Mouse (Mus musculus): ENCODE results near the gene Pip5k1c. TPM values are rescaled to one million over a fixed set of nuclear protein-coding genes. Genes with fewer than 3 reads are reported as not detected.

The Pip5k1c gene
- total and polyA plus RNA-seq, 2 experiments from 2014 or later: 108 to 223 TPM

DNA sequence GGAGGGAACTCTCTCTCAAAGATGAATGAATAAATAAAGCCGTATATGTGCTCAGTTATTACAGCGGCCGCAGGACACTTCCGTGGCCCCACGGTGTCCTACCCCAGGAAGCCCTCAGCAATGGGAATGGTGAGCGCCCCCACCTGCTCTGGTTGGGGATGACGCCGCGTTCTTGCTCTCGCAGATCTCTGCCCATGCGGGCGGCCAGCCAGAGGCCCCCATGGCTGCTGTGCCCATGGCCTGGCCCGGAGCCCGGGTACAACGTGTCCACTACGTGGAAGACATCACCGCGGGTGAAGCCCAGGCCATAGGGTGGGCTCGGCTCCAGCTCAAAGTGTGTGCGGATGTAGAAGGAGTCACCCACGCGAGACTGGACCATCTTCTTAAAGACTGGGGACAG, 15.1 kb upstream of the Pip5k1c start:
- Histone ChIP-seq H3K27ac (no peak overlapping the region), H3K4me1 (ENCODE audit: insufficient read depth, low read length) (no peaks in the 10 kb centered on the region), H3K27me3 (ENCODE audit: insufficient read depth, low read length) (no peaks in the 10 kb centered on the region), H3K9me3 (ENCODE audit: low read length) (no peaks in the 10 kb centered on the region), H3K4me3 (ENCODE audit: low read length) (no peak overlapping the region), H3K9ac (replicated peaks; ENCODE audit: low read length) (no peak overlapping the region), H3K4me2 (ENCODE audit: low read depth, low read length) (no peak overlapping the region), H3K36me3 (ENCODE audit: insufficient read depth, low read length) (peaks cover 12% of the 10 kb centered on the region)
- no peak for TF ChIP-seq CTCF (IDR thresholded peaks at IDR 0.05; ENCODE audit: low read depth)
- no peak for ATAC-seq
- DNase-seq (ENCODE audit: low spot score): no peak
- 66% methylated on average over 22 of the region's 22 CpGs for WGBS

GRCm38 (mm10) chr10:81279496-81279895, 13.3 kb upstream of the Pip5k1c start:
- 47% methylated on average over 10 of the region's 10 CpGs for WGBS
- no peak overlapping the region for H3K4me3 ChIP-seq (ENCODE audit: low read length)
- H3K36me3 ChIP-seq (ENCODE audit: insufficient read depth, low read length): no peaks in the 10 kb centered on the region
- TF ChIP-seq CTCF (IDR thresholded peaks at IDR 0.05; ENCODE audit: low read depth): no peak
- H3K27me3 ChIP-seq (ENCODE audit: insufficient read depth, low read length): no peaks in the 10 kb centered on the region
- no peaks in the 10 kb centered on the region for H3K4me1 ChIP-seq (ENCODE audit: insufficient read depth, low read length)
- no peak overlapping the region for H3K4me2 ChIP-seq (ENCODE audit: low read depth, low read length)
- no peaks in the 10 kb centered on the region for H3K9me3 ChIP-seq (ENCODE audit: low read length)
- no peak overlapping the region for H3K27ac ChIP-seq
- DNase-seq (ENCODE audit: low spot score): no peak
- H3K9ac ChIP-seq (replicated peaks; ENCODE audit: low read length): no peak overlapping the region
- no peak for ATAC-seq

DNA sequence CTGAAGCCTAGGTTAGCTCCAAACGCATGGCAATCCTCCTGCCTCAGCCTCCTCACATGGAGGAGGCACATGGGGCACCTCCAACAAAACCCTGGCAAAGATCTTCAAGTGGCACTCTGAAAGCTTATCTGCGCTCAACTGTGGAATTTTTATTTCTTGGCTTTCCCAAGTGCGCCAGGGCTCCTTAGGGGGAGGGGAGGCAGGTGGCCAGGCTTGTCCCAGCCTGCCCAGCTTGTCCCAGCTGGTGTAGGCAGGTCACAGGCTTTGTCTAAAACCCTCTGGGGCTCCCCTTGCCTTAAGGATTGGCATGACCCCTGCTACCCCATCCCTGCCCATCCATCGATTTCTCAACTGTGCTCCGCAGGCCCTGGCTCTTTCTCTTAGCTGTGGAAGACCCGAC, 8.6 kb upstream of the Pip5k1c start:
- WGBS: 48% methylated on average over 6 of the region's 6 CpGs
- DNase-seq (ENCODE audit: low spot score) (no peak), ATAC-seq (no peak)
- no peak overlapping the region for H3K4me2 ChIP-seq (ENCODE audit: low read depth, low read length)
- H3K9ac ChIP-seq (replicated peaks; ENCODE audit: low read length): no peak overlapping the region
- H3K9me3 ChIP-seq (ENCODE audit: low read length): no peaks in the 10 kb centered on the region
- H3K27me3 ChIP-seq (ENCODE audit: insufficient read depth, low read length): peaks cover 6% of the 10 kb centered on the region; the same call in 1 of the 2 replicates
- no peaks in the 10 kb centered on the region for H3K36me3 ChIP-seq (ENCODE audit: insufficient read depth, low read length)
- 0 out of 2 replicates have a peak, but pooled peaks cover 2% of the 10 kb centered on the region for H3K4me1 ChIP-seq (ENCODE audit: insufficient read depth, low read length)
- no peak for TF ChIP-seq CTCF (IDR thresholded peaks at IDR 0.05; ENCODE audit: low read depth)
- no peak overlapping the region for H3K4me3 ChIP-seq (ENCODE audit: low read length)
- H3K27ac ChIP-seq: no peak overlapping the region

DNA sequence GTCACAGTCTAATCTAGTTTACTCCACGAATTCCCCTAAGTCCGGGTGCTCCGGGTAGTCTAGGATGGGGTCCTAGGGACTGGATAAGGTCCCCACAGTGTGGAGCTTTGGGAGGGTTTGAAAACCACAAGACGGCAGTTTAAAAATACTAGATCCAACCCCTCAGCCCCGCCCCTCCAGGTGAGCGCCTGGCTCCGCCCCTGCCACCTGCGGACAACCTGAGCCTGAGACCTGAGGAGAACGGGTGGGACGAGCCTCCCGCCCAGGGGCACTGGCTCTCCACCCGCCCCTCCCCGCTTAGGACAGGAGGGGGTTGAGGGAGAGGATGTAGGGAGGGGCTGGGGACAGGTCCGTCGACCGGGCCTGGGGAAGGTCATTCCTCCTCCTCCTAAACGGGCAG, 8.0 kb upstream of the Pip5k1c start:
- Histone ChIP-seq H3K4me2 (ENCODE audit: low read depth, low read length) (peak overlapping the region; percentile 71; the same call in 1 of the 2 replicates), H3K4me1 (ENCODE audit: insufficient read depth, low read length) (0 out of 2 replicates have a peak, but pooled peaks cover 2% of the 10 kb centered on the region), H3K9ac (replicated peaks; ENCODE audit: low read length) (no peak overlapping the region), H3K9me3 (ENCODE audit: low read length) (no peaks in the 10 kb centered on the region), H3K4me3 (ENCODE audit: low read length) (peak overlapping the region; percentile 46; the same call in 1 of the 2 replicates), H3K36me3 (ENCODE audit: insufficient read depth, low read length) (no peaks in the 10 kb centered on the region), H3K27me3 (ENCODE audit: insufficient read depth, low read length) (peaks cover 6% of the 10 kb centered on the region; the same call in 1 of the 2 replicates), H3K27ac (no peak overlapping the region)
- 13% methylated on average over 17 of the region's 17 CpGs for WGBS
- ATAC-seq (no peak), DNase-seq (ENCODE audit: low spot score) (no peak)
- no peak for TF ChIP-seq CTCF (IDR thresholded peaks at IDR 0.05; ENCODE audit: low read depth)

DNA sequence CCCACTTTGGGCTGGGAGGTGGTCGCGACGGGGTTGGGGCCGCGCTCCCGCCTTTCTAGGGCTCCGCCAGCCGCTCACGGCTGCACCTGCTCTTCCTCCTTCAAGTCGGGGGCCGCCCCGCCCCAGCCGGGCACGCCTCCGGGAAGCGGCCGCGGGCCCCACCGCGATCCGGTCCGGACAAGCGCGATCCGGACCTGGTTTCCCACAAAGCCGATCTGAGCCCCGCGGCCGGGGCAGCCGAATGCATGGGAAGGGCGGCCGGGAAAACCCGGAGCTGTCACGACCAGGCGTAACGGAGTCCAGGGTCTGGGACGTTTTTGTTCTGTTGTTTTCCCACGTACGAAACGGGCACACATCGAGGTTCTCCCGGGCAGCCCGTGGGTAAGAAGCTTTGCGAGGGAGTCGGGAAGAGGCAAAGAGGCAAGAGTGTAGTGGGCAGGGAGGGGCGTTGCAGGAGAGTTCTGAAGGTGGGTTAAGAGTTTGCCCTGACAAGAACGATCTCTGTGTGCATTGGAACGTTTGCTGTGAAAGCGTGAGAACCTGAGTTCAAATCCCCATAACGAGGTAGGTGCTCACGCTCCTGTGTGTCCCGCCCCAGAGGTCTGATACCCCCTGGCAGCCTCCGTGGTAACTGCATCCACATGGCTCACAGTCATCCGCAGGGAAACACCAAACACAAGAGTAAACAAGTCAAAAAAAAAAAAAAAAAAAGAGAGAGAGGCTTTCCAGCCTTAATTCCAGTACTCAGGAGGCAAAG, 6.9 kb upstream of the Pip5k1c start:
- DNase-seq (ENCODE audit: low spot score) (peak; percentile 93), ATAC-seq (peak; percentile 79)
- peaks cover 6% of the 10 kb centered on the region; the same call in 1 of the 2 replicates for H3K27me3 ChIP-seq (ENCODE audit: insufficient read depth, low read length)
- H3K4me1 ChIP-seq (ENCODE audit: insufficient read depth, low read length): 0 out of 2 replicates have a peak, but pooled peaks cover 2% of the 10 kb centered on the region
- H3K9ac ChIP-seq (replicated peaks; ENCODE audit: low read length): peak overlapping the region; percentile 50
- no peak; the same call in 1 of the 2 replicates for TF ChIP-seq CTCF (IDR thresholded peaks at IDR 0.05; ENCODE audit: low read depth)
- no peaks in the 10 kb centered on the region for H3K36me3 ChIP-seq (ENCODE audit: insufficient read depth, low read length)
- H3K4me3 ChIP-seq (ENCODE audit: low read length): peak overlapping the region; percentile 46
- WGBS: 2% methylated on average over 49 of the region's 54 CpGs
- no peak overlapping the region for H3K27ac ChIP-seq
- H3K9me3 ChIP-seq (ENCODE audit: low read length): no peaks in the 10 kb centered on the region
- peak overlapping the region; percentile 71 for H3K4me2 ChIP-seq (ENCODE audit: low read depth, low read length)

GRCm38 (mm10) chr10:81286586-81286985, 6.2 kb upstream of the Pip5k1c start:
- H3K9me3 ChIP-seq (ENCODE audit: low read length): no peaks in the 10 kb centered on the region
- no peak overlapping the region for H3K27ac ChIP-seq
- no peak overlapping the region for H3K9ac ChIP-seq (replicated peaks; ENCODE audit: low read length)
- 0 out of 2 replicates have a peak, but pooled peaks cover 2% of the 10 kb centered on the region for H3K4me1 ChIP-seq (ENCODE audit: insufficient read depth, low read length)
- H3K4me2 ChIP-seq (ENCODE audit: low read depth, low read length): no peak overlapping the region
- DNase-seq (ENCODE audit: low spot score): no peak
- WGBS: 51% methylated on average over 6 of the region's 6 CpGs
- peaks cover 6% of the 10 kb centered on the region; the same call in 1 of the 2 replicates for H3K27me3 ChIP-seq (ENCODE audit: insufficient read depth, low read length)
- H3K36me3 ChIP-seq (ENCODE audit: insufficient read depth, low read length): no peaks in the 10 kb centered on the region
- no peak for TF ChIP-seq CTCF (IDR thresholded peaks at IDR 0.05; ENCODE audit: low read depth)
- no peak overlapping the region for H3K4me3 ChIP-seq (ENCODE audit: low read length)
- ATAC-seq: no peak
